Mouse (Mus musculus) stomach, embryonic 16.5 days (tissue): ENCODE measurements around the gene Egln2. TPM values are rescaled to one million over a fixed set of nuclear protein-coding genes. Genes with fewer than 3 reads are reported as not detected.

Source experiments
- ATAC-seq: fragments of 200-750 bp; cut with Nextera tagmentation; 2 replicates; pipeline ENCODE4 v1.8.0; 2017; ENCODE audit warnings: moderate number of reproducible peaks, moderate TSS enrichment; ENCODE audit not compliant: insufficient read depth, low FRiP score
- H3K27ac ChIP-seq: fragments of 300-500 bp; sonication (generic); 2 replicates; pipeline ENCODE4 v1.5.1; 2014; ENCODE audit warnings: low read length
- H3K27me3 ChIP-seq: fragments of 300-500 bp; sonication (generic); 2 replicates; pipeline ENCODE4 v1.6.1; 2014; ENCODE audit warnings: low read length, control low read depth, mixed read lengths; ENCODE audit not compliant: control insufficient read depth, insufficient read depth
- H3K36me3 ChIP-seq: fragments of 300-500 bp; sonication (generic); 2 replicates; pipeline ENCODE4 v1.6.1; 2014; ENCODE audit warnings: low read length; ENCODE audit not compliant: control insufficient read depth, insufficient read depth
- H3K4me1 ChIP-seq: fragments of 300-500 bp; sonication (generic); 2 replicates; pipeline ENCODE4 v1.6.1; 2014; ENCODE audit warnings: low read length, control low read depth, mixed read lengths; ENCODE audit not compliant: control insufficient read depth, insufficient read depth
- H3K4me2 ChIP-seq: fragments of 300-500 bp; sonication (generic); 2 replicates; pipeline ENCODE4 v1.6.1; 2014; ENCODE audit warnings: low read depth, low read length, mixed read lengths
- H3K4me3 ChIP-seq: fragments of 300-500 bp; sonication (generic); replicated peaks from 2 replicates; pipeline ENCODE4 v1.5.1; 2014; ENCODE audit warnings: mild to moderate bottlenecking, low read length
- H3K9ac ChIP-seq: fragments of 300-500 bp; sonication (generic); 2 replicates; pipeline ENCODE4 v1.6.1; 2014; ENCODE audit warnings: low read length
- H3K9me3 ChIP-seq: fragments of 300-500 bp; sonication (generic); replicated peaks from 2 replicates; pipeline ENCODE4 v1.6.1; 2016; ENCODE audit warnings: low read length, control low read depth; ENCODE audit not compliant: control insufficient read depth
- WGBS: fragments of 180-500 bp; shearing (Covaris S2); extraction: QIAGEN DNeasy Blood & Tissue Kit; methylation state at CpG from one replicate; pipeline ENCODE4 v1.1.7; 2014; 5-methylcytosine and 5-hydroxymethylcytosine counted together
- polyA plus RNA-seq: library from polyadenylated mRNA; unstranded; fragments of >200 nt; fragmentation: Nextera tagmentation; extraction: Ambion mirVana; gene quantifications from 2 replicates; pipeline ENCODE4 v1.2.1, GENCODE M21; 2015

The Egln2 gene
- polyA plus RNA-seq, 1 experiment from 2014 or later, result 56.3 TPM

DNA sequence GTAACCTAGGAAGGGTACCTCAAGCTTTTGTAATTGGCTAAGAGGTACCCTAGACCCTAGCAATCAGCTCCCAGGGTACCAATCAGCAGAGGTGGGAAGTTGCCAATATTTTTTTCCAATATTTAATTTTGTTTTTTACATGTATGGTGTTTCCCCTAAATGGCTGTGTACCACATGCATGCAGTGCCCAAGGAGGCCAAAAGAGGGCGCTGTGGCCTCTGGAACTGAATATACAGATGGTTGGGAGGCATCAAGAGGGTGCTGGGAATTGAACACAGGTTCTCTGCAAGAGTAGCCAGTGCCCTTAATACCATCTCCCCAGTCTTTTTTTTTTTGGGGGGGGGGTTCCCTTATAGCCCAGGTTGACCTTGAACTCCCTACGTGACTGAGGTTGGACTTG, 35.2 kb downstream of the Egln2 start:
- H3K4me1 ChIP-seq, result peaks cover 4% of the 10 kb centered on the region; the same call in 1 of the 2 replicates
- no peaks in the 10 kb centered on the region for H3K9me3 ChIP-seq
- WGBS, result 66% methylated on average over 2 of the region's 2 CpGs
- no peak overlapping the region for H3K9ac ChIP-seq
- H3K4me3 ChIP-seq, result no peak overlapping the region
- no peak overlapping the region for H3K27ac ChIP-seq
- H3K4me2 ChIP-seq, result no peak overlapping the region
- H3K36me3 ChIP-seq, result no peaks in the 10 kb centered on the region
- ATAC-seq, result no peak
- no peaks in the 10 kb centered on the region for H3K27me3 ChIP-seq

DNA sequence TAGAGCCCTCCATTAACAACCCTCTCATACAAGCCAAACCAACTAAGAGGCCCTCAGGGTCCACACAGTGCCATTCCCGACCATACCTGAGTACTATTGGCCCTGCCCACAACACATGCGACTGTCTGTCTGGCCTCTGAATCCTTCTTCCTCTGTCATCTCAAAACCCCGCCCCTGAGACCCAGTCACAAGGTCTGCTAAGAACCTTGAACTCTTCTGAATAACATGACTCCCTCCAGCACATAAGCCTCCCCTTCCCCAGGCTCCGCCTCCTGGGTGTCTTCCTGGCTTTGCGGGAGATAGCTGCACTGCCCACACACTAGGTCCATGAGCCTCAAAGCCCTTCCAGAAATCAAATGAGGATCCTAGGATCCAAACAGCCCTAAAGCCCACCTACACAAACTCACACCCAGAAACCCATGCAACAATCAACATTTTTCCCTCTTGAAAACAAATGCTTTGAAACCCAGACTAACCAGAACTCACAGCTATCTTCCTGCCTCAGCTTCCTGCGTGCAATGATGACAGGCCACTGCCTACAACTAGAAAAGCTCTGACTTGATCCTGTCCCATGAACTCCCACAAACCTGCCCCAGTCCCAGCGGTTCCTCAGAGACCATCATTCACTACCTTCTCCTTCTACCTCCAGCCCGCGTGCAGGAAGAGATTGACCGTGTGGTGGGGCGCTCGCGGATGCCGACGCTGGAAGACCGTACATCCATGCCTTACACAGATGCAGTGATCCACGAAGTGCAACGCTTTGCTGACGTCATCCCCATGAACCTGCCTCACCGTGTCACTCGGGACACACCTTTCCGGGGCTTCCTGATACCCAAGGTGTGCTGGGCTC, 35.9 kb downstream of the Egln2 start:
- H3K27me3 ChIP-seq, result no peaks in the 10 kb centered on the region
- H3K4me2 ChIP-seq, result no peak overlapping the region
- 88% methylated on average over 22 of the region's 22 CpGs for WGBS
- no peak overlapping the region for H3K27ac ChIP-seq
- ATAC-seq, result no peak
- no peaks in the 10 kb centered on the region for H3K36me3 ChIP-seq
- no peaks in the 10 kb centered on the region for H3K9me3 ChIP-seq
- peaks cover 4% of the 10 kb centered on the region; the same call in 1 of the 2 replicates for H3K4me1 ChIP-seq
- H3K4me3 ChIP-seq, result no peak overlapping the region
- H3K9ac ChIP-seq, result no peak overlapping the region

DNA sequence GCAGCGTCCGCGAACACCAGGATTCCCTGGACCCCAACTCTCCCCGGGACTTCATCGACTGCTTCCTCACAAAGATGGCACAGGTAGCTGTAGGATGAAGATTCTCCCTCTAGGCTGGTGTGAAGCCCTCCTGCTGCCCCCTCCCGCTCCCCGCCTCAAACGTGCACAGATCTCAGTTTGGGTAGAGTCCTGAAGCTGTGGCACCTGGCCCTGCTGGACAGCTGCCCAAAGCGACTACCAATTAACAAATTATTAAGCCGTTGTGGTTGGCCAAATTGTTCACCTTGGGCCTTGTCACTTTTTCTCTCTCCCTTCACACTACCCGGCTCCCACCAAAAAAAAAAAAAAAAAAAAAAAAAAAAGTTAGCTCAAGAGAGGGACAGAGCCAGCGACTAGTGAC, 36.8 kb downstream of the Egln2 start:
- Histone ChIP-seq H3K4me2 (no peak overlapping the region), H3K36me3 (no peaks in the 10 kb centered on the region), H3K27me3 (no peaks in the 10 kb centered on the region), H3K4me3 (no peak overlapping the region), H3K9ac (no peak overlapping the region), H3K27ac (no peak overlapping the region), H3K9me3 (no peaks in the 10 kb centered on the region), H3K4me1 (peaks cover 4% of the 10 kb centered on the region; the same call in 1 of the 2 replicates)
- WGBS, result 89% methylated on average over 12 of the region's 12 CpGs
- no peak for ATAC-seq

DNA sequence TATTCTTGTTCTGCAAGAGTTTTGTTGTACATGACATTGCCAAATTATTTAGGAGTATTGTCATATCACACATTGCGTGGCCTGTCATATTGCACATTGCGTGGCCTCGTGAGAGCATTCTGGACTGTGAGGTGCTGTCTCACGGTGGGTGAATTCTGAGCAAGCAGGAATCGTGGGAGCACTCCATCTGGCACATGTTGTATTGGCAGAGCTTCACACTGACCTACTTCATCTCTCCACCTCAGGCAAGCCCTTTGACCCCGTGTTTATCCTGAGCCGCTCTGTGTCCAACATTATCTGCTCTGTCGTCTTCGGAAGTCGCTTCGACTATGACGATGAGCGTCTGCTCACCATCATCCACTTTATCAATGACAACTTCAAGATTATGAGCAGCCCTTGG, 37.7 kb downstream of the Egln2 start:
- no peak overlapping the region for H3K4me3 ChIP-seq
- WGBS, result 57% methylated on average over 13 of the region's 13 CpGs
- ATAC-seq, result no peak
- no peak overlapping the region for H3K4me2 ChIP-seq
- H3K27ac ChIP-seq, result no peak overlapping the region
- H3K9me3 ChIP-seq, result no peaks in the 10 kb centered on the region
- H3K9ac ChIP-seq, result no peak overlapping the region
- peaks cover 4% of the 10 kb centered on the region; the same call in 1 of the 2 replicates for H3K4me1 ChIP-seq
- no peaks in the 10 kb centered on the region for H3K36me3 ChIP-seq
- H3K27me3 ChIP-seq, result no peaks in the 10 kb centered on the region

DNA sequence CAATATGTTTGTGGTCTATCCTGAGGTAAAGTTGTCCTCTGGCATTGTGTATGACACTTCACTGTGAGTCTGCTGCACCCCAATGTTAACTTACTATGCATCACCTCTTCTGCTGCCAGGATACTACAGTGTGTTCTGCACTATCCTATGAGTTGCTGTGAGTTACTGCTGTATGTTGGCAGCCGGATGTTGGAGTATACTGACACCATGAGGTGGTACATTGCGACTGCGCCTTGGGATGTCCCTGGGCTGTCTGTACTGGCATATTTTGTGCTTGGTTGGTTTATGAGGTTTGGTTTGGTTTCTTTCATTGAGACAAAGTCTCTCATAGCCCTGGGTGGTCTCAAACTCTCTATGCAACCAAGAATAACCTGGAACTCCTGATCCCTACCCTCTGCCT, 38.4 kb downstream of the Egln2 start:
- 51% methylated on average over 3 of the region's 3 CpGs for WGBS
- H3K27ac ChIP-seq, result no peak overlapping the region
- H3K4me1 ChIP-seq, result peaks cover 4% of the 10 kb centered on the region; the same call in 1 of the 2 replicates
- peak; percentile 23 for ATAC-seq
- no peak overlapping the region for H3K4me2 ChIP-seq
- no peaks in the 10 kb centered on the region for H3K27me3 ChIP-seq
- H3K4me3 ChIP-seq, result no peak overlapping the region
- H3K9me3 ChIP-seq, result no peaks in the 10 kb centered on the region
- H3K36me3 ChIP-seq, result no peaks in the 10 kb centered on the region
- H3K9ac ChIP-seq, result no peak overlapping the region

DNA sequence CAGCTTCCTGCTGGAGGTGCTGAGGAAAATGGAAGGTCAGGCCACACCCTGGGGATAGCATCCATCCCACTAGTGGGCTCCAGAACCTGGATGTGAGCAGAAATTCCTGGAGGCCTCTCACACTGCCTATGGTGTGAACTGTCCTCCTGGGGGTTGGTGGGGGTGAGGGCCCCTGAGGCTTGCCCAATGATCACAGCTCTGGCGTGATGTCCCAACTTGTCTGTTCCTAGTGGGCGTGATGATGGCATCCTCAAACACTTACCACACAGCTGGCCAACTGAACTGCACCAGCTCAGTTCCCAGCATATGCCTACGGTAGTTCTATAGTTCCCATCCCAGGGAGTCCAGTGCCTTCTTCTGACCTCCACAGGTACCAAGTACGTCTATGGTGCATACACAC, 41.6 kb downstream of the Egln2 start:
- no peaks in the 10 kb centered on the region for H3K9me3 ChIP-seq
- WGBS, result 91% methylated on average over 4 of the region's 4 CpGs
- no peaks in the 10 kb centered on the region for H3K4me1 ChIP-seq
- H3K36me3 ChIP-seq, result no peaks in the 10 kb centered on the region
- H3K27me3 ChIP-seq, result no peaks in the 10 kb centered on the region
- H3K4me2 ChIP-seq, result no peak overlapping the region
- no peak for ATAC-seq
- no peak overlapping the region for H3K27ac ChIP-seq
- H3K4me3 ChIP-seq, result no peak overlapping the region
- no peak overlapping the region for H3K9ac ChIP-seq

DNA sequence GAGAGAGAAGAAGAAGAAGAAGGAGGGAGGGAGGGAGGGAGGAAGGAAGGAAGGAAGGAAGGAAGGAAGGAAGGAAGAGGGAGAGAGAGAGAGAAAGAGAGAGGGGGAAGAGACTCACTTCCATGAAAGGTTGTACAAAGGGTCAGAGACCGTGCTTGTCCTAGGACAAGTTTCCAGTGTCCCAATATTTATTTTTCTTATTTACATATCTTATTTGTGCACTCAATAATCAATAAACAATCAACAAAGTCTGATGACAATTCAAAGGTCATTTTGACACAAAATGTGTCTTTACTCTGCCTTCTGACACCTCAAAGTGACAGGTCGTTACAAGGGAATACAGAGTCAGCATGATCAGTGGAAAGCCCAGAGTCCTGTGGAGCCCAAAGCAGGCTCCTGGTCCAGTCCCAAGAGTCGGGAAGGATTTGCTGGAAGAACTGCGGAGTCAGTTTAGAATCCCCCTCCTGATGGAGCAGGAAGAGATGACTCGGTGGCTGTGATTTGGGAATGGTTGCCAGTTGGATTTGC, 42.2 kb downstream of the Egln2 start:
- H3K27me3 ChIP-seq, result no peaks in the 10 kb centered on the region
- ATAC-seq, result no peak
- WGBS, result 70% methylated on average over 5 of the region's 5 CpGs
- no peak overlapping the region for H3K4me3 ChIP-seq
- H3K4me2 ChIP-seq, result no peak overlapping the region
- no peaks in the 10 kb centered on the region for H3K4me1 ChIP-seq
- no peaks in the 10 kb centered on the region for H3K36me3 ChIP-seq
- H3K9ac ChIP-seq, result no peak overlapping the region
- H3K9me3 ChIP-seq, result no peaks in the 10 kb centered on the region
- no peak overlapping the region for H3K27ac ChIP-seq

DNA sequence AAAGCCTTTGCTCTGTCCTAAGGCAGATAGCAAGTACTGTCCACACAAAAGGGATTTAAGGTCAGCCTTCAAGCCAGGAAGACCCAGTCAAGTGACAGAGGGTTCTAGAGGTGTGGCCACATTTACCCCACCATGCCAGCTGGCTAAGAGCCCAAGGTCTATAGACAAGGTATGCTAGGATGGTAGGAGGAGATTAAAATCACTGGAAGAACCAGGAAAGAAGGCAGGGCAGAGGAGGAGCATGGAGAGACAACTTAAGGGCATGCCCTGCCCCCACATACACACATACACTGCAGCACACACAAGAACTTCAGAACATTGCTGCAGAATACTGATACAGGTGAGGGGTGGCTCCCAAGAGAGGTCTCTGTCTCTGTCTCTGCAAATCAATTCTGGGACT, 46.9 kb downstream of the Egln2 start, which contains the start of gene Cyp2f2:
Cyp2f2 (plus strand) TSS at position 234 of the 400 bp plus-strand sequence.
- Histone ChIP-seq H3K27me3 (no peaks in the 10 kb centered on the region), H3K9me3 (no peaks in the 10 kb centered on the region), H3K4me3 (0 out of 2 replicates have a peak within 1 kb of the TSS, but pooled peaks have one; percentile 12), H3K9ac (no peak within 1 kb of the TSS), H3K36me3 (no peaks in the 10 kb centered on the region), H3K27ac (peak within 1 kb of the TSS; percentile 65; the same call in 1 of the 2 replicates), H3K4me2 (no peak within 1 kb of the TSS), H3K4me1 (no peaks in the 10 kb centered on the region)
- 0 out of 2 replicates have a peak, but pooled peaks have one; percentile 47 for ATAC-seq

DNA sequence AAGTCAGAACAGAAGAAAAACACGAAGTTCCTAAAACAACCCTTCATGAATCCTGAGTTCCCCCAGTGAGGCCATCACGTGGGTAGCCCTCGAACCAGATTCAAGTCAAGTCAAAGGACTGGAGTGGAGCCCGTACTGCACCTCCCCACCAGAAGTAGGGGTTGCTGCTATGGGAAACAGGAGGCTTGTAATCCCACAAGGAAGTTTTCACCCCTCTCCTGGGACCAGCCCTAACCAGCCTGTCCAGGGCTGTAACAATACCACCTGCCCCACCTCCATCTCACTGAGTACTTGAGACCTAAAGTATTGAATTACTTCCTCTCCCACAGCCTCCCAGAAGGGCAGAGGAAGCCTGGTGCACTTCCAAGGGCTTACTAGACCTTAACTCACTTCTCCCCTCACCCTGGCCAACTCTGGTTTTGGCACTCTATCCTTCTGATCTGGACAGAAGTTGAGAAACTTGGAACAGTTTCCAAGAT, 48.5 kb downstream of the Egln2 start:
- Histone ChIP-seq H3K9me3 (no peaks in the 10 kb centered on the region), H3K27me3 (no peaks in the 10 kb centered on the region), H3K36me3 (no peaks in the 10 kb centered on the region), H3K4me3 (no peak overlapping the region), H3K27ac (peak overlapping the region; percentile 65), H3K4me1 (no peaks in the 10 kb centered on the region), H3K9ac (no peak overlapping the region), H3K4me2 (no peak overlapping the region)
- 62% methylated on average over 4 of the region's 4 CpGs for WGBS
- ATAC-seq, result peak; percentile 79; the same call in 1 of the 2 replicates
